Mouse (Mus musculus) bone marrow, adult 2 months (tissue): Measurements from ENCODE around the gene Msmp.

Experiments
- CTCF ChIP-seq: fragments of 200-500 bp; IDR thresholded peaks from 2 replicates; pipeline ENCODE4 v1.5.1; 2011; ENCODE audit warnings: low read length, control low read depth; ENCODE audit not compliant: control insufficient read depth, insufficient read depth
- POLR2A ChIP-seq: fragments of 200-500 bp; IDR thresholded peaks from 2 replicates; pipeline ENCODE4 v1.6.1; 2011; ENCODE audit warnings: low read depth, mild to moderate bottlenecking, control low read depth, low read length, borderline replicate concordance; ENCODE audit not compliant: control insufficient read depth

DNA sequence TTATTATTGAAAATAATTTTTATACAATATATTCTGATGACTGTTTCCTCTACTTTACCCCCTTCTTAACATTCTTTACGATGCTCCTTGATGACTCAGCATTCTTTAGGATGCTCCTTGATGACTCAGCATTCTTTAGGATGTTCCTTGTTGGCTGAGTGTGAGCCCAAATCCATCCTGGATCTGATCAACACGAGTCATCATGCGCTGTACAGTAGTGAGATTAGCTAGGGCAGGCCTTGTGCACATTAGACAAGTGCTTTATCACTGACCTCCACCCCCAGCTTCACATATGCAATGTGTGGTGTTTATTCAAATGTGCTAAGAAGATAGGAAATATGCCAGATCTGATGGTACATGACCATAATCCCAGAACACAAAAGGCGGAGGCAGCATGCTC is 13.9 kb upstream of the Msmp start:
- TF ChIP-seq CTCF (no peak), POLR2A (no peak)
